In the genomic region with DNA sequence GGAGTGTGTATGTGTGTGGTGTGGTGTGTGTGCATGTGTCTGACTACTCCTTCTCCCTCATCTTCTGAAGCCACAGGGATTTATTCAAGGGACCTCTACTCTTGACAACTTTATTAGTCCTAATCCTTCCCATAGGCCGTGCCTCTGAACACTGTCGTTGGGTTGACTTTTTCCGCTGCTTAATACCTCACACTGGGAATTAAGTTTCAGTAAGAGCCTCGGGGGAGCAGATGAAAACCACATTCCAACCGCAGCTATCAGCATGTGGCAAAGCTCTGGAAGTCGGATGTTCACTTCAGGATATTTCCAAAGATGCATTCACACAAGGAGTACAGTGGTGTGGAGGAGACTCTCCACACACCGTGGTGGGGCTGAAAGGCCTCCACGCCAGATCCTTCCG, we compare ENCODE assay signal across 13 mouse cellular contexts.
"Had no signal": no experiment of that assay in that cellular context is flagged by ENCODE, and none has a peak within 500 bp of the region (broad histone marks: within the 10 kb centered on the region; RNA-seq: fewer than 3 reads in every experiment).

No protein-coding gene starts in this region.

- H3K4me3 ChIP-seq: left cerebral cortex, adult 2 months; liver, embryonic 13.5 days; lung, embryonic 15.5 days; megakaryocyte, embryonic 14.5 days; midbrain, embryonic 15.5 days; neural tube, embryonic 12.5 days had no signal

- H3K36me3 ChIP-seq: liver, embryonic 13.5 days; lung, embryonic 15.5 days; midbrain, embryonic 15.5 days; neural tube, embryonic 12.5 days had no signal

- DNase-seq: liver; liver, embryonic 13.5 days; liver, postnatal 0 days; lung, postnatal 14 days; thymus, postnatal 14 days had no signal

- H3K9ac ChIP-seq: liver, embryonic 13.5 days; liver, postnatal 0 days; lung, embryonic 15.5 days; midbrain, embryonic 15.5 days; neural tube, embryonic 12.5 days had no signal

- H3K27ac ChIP-seq: left cerebral cortex, adult 2 months; liver, embryonic 13.5 days; lung, embryonic 15.5 days; macrophage; midbrain, embryonic 15.5 days; neural tube, embryonic 12.5 days; stomach, postnatal 0 days had no signal

- H3K4me1 ChIP-seq: lung, embryonic 15.5 days had no signal

- H3K4me2 ChIP-seq: liver, embryonic 13.5 days; lung, embryonic 15.5 days; midbrain, embryonic 11.5 days; midbrain, embryonic 15.5 days; neural tube, embryonic 12.5 days had no signal

- H3K9me3 ChIP-seq: liver, embryonic 13.5 days; lung, embryonic 15.5 days; midbrain, embryonic 15.5 days; neural tube, embryonic 12.5 days had no signal

- H3K27me3 ChIP-seq: liver, embryonic 13.5 days; lung, embryonic 15.5 days; midbrain, embryonic 15.5 days; neural tube, embryonic 12.5 days had no signal

- ATAC-seq: liver, postnatal 0 days had no signal
